Mouse (Mus musculus): Measurements from ENCODE around the gene Sin3b. TPM values are rescaled to one million over a fixed set of nuclear protein-coding genes. Genes with fewer than 3 reads are reported as not detected.

The Sin3b gene
- polyA plus RNA-seq, 1 experiment from 2014 or later, result 181 TPM

GRCm38 (mm10) chr8:72801583-72801982 lies 78.5 kb downstream of the Sin3b start:
- Histone ChIP-seq H3K9ac (no peak overlapping the region), H3K9me3 (peaks cover 2% of the 10 kb centered on the region; the same call in 1 of the 2 replicates), H3K36me3 (no peaks in the 10 kb centered on the region), H3K4me2 (no peak overlapping the region), H3K4me3 (no peak overlapping the region), H3K4me1 (no peaks in the 10 kb centered on the region), H3K27ac (no peak overlapping the region), H3K27me3 (no peaks in the 10 kb centered on the region)
- WGBS, result 83% methylated on average over 2 of the region's 2 CpGs
- ATAC-seq (ENCODE audit: insufficient number of reproducible peaks, insufficient read depth, low FRiP score, low TSS enrichment, low read depth), result no peak

Small RNA genes within 50 kb of the gene (microRNA-seq; reads per million reads assigned to microRNA genes)
- not detected for gene Gm26237

Other genes starting within 250 kb of the Sin3b start
- 70.7 and 74.0 TPM in 2 replicates for gene Cherp, start 248.1 kb upstream of the Sin3b start, polyA plus RNA-seq (2015; fragmentation: Nextera tagmentation; extraction: Ambion mirVana)
- gene Slc35e1, start 230.7 kb upstream of the Sin3b start, polyA plus RNA-seq (2015; fragmentation: Nextera tagmentation; extraction: Ambion mirVana), result 15.4 and 19.6 TPM in 2 replicates
- 20.1 and 20.4 TPM in 2 replicates for gene Med26, start 175.0 kb upstream of the Sin3b start, polyA plus RNA-seq (2015; fragmentation: Nextera tagmentation; extraction: Ambion mirVana)
- 116 and 123 TPM in 2 replicates for gene Smim7, start 152.2 kb upstream of the Sin3b start, polyA plus RNA-seq (2015; fragmentation: Nextera tagmentation; extraction: Ambion mirVana)
- 14.5 and 15.3 TPM in 2 replicates for gene Tmem38a, start 151.2 kb upstream of the Sin3b start, polyA plus RNA-seq (2015; fragmentation: Nextera tagmentation; extraction: Ambion mirVana)
- 0.10 and 0.22 TPM in 2 replicates for gene Nwd1, start 76.6 kb upstream of the Sin3b start, polyA plus RNA-seq (2015; fragmentation: Nextera tagmentation; extraction: Ambion mirVana)
- gene F2rl3, start 38.6 kb downstream of the Sin3b start, polyA plus RNA-seq (2015; fragmentation: Nextera tagmentation; extraction: Ambion mirVana), result 1.3 and 1.6 TPM in 2 replicates

Measured in embryonic facial prominence, embryonic 13.5 days (tissue).